Mouse (Mus musculus): ENCODE data around the gene Mdga1. TPM values are rescaled to one million over a fixed set of nuclear protein-coding genes. Genes with fewer than 3 reads are reported as not detected.
A peak's percentile ranks its signal among the peaks of the same experiment; 100 is the strongest.

Gene Mdga1
- polyA plus RNA-seq, 1 experiment from 2014 or later = 1.9 TPM

- no peak overlapping the region for H3K4me2 ChIP-seq (ENCODE audit: low read depth, low read length)
- H3K36me3 ChIP-seq (ENCODE audit: control insufficient read depth, insufficient read depth) = no peaks in the 10 kb centered on the region
- ATAC-seq (ENCODE audit: low read depth) = no peak
- H3K27ac ChIP-seq (ENCODE audit: low read length) = no peak overlapping the region
- H3K27me3 ChIP-seq (ENCODE audit: control insufficient read depth, insufficient read depth, low read depth, low read length) = no peaks in the 10 kb centered on the region
- no peaks in the 10 kb centered on the region for H3K9me3 ChIP-seq (replicated peaks; ENCODE audit: control insufficient read depth, low read length)
- WGBS (ENCODE audit: insufficient replicate concordance) = 47% methylated on average over 6 of the region's 6 CpGs
- H3K4me3 ChIP-seq (ENCODE audit: low read depth, low read length) = no peak overlapping the region
- H3K4me1 ChIP-seq (ENCODE audit: control insufficient read depth, low read depth, low read length) = no peaks in the 10 kb centered on the region
- H3K9ac ChIP-seq (ENCODE audit: low read depth, low read length) = no peak overlapping the region
Measured at GRCm38 (mm10) chr17:29920089-29920488, 49.8 kb downstream of the Mdga1 start.

GRCm38 (mm10) chr17:29919552-29919920, 50.4 kb downstream of the Mdga1 start:
- ATAC-seq (ENCODE audit: low read depth) = no peak
- H3K9me3 ChIP-seq (replicated peaks; ENCODE audit: control insufficient read depth, low read length) = no peaks in the 10 kb centered on the region
- H3K27ac ChIP-seq (ENCODE audit: low read length) = no peak overlapping the region
- no peaks in the 10 kb centered on the region for H3K4me1 ChIP-seq (ENCODE audit: control insufficient read depth, low read depth, low read length)
- no peaks in the 10 kb centered on the region for H3K27me3 ChIP-seq (ENCODE audit: control insufficient read depth, insufficient read depth, low read depth, low read length)
- WGBS (ENCODE audit: insufficient replicate concordance) = 65% methylated on average over 3 of the region's 3 CpGs
- H3K9ac ChIP-seq (ENCODE audit: low read depth, low read length) = no peak overlapping the region
- no peak overlapping the region for H3K4me2 ChIP-seq (ENCODE audit: low read depth, low read length)
- H3K4me3 ChIP-seq (ENCODE audit: low read depth, low read length) = no peak overlapping the region
- no peaks in the 10 kb centered on the region for H3K36me3 ChIP-seq (ENCODE audit: control insufficient read depth, insufficient read depth)

GRCm38 (mm10) chr17:29918791-29919551, 50.9 kb downstream of the Mdga1 start:
- ATAC-seq (ENCODE audit: low read depth) = no peak
- H3K27ac ChIP-seq (ENCODE audit: low read length) = no peak overlapping the region
- no peaks in the 10 kb centered on the region for H3K36me3 ChIP-seq (ENCODE audit: control insufficient read depth, insufficient read depth)
- no peak overlapping the region for H3K4me2 ChIP-seq (ENCODE audit: low read depth, low read length)
- H3K27me3 ChIP-seq (ENCODE audit: control insufficient read depth, insufficient read depth, low read depth, low read length) = no peaks in the 10 kb centered on the region
- no peaks in the 10 kb centered on the region for H3K4me1 ChIP-seq (ENCODE audit: control insufficient read depth, low read depth, low read length)
- H3K9me3 ChIP-seq (replicated peaks; ENCODE audit: control insufficient read depth, low read length) = no peaks in the 10 kb centered on the region
- WGBS (ENCODE audit: insufficient replicate concordance) = 71% methylated on average over 13 of the region's 13 CpGs
- no peak overlapping the region for H3K9ac ChIP-seq (ENCODE audit: low read depth, low read length)
- H3K4me3 ChIP-seq (ENCODE audit: low read depth, low read length) = no peak overlapping the region

GRCm38 (mm10) chr17:29916968-29917367, 52.9 kb downstream of the Mdga1 start:
- H3K9ac ChIP-seq (ENCODE audit: low read depth, low read length) = no peak overlapping the region
- no peaks in the 10 kb centered on the region for H3K36me3 ChIP-seq (ENCODE audit: control insufficient read depth, insufficient read depth)
- 5% methylated on average over 3 of the region's 3 CpGs for WGBS (ENCODE audit: insufficient replicate concordance)
- ATAC-seq (ENCODE audit: low read depth) = no peak
- H3K4me2 ChIP-seq (ENCODE audit: low read depth, low read length) = no peak overlapping the region
- H3K4me1 ChIP-seq (ENCODE audit: control insufficient read depth, low read depth, low read length) = no peaks in the 10 kb centered on the region
- no peaks in the 10 kb centered on the region for H3K27me3 ChIP-seq (ENCODE audit: control insufficient read depth, insufficient read depth, low read depth, low read length)
- no peak overlapping the region for H3K4me3 ChIP-seq (ENCODE audit: low read depth, low read length)
- no peaks in the 10 kb centered on the region for H3K9me3 ChIP-seq (replicated peaks; ENCODE audit: control insufficient read depth, low read length)
- H3K27ac ChIP-seq (ENCODE audit: low read length) = no peak overlapping the region

GRCm38 (mm10) chr17:29915820-29916219, 54.1 kb downstream of the Mdga1 start:
- no peaks in the 10 kb centered on the region for H3K27me3 ChIP-seq (ENCODE audit: control insufficient read depth, insufficient read depth, low read depth, low read length)
- no peak overlapping the region for H3K27ac ChIP-seq (ENCODE audit: low read length)
- H3K9me3 ChIP-seq (replicated peaks; ENCODE audit: control insufficient read depth, low read length) = no peaks in the 10 kb centered on the region
- no peak overlapping the region for H3K4me2 ChIP-seq (ENCODE audit: low read depth, low read length)
- no peaks in the 10 kb centered on the region for H3K4me1 ChIP-seq (ENCODE audit: control insufficient read depth, low read depth, low read length)
- no peaks in the 10 kb centered on the region for H3K36me3 ChIP-seq (ENCODE audit: control insufficient read depth, insufficient read depth)
- WGBS (ENCODE audit: insufficient replicate concordance) = 68% methylated on average over 10 of the region's 10 CpGs
- no peak for ATAC-seq (ENCODE audit: low read depth)
- H3K9ac ChIP-seq (ENCODE audit: low read depth, low read length) = no peak overlapping the region
- no peak overlapping the region for H3K4me3 ChIP-seq (ENCODE audit: low read depth, low read length)

- no peak for ATAC-seq (ENCODE audit: low read depth)
- WGBS (ENCODE audit: insufficient replicate concordance) = 76% methylated on average over 16 of the region's 16 CpGs
Measured at GRCm38 (mm10) chr17:29913301-29913965, 56.5 kb downstream of the Mdga1 start.

GRCm38 (mm10) chr17:29912733-29913132, 57.2 kb downstream of the Mdga1 start:
- no peak overlapping the region for H3K9ac ChIP-seq (ENCODE audit: low read depth, low read length)
- H3K27me3 ChIP-seq (ENCODE audit: control insufficient read depth, insufficient read depth, low read depth, low read length) = no peaks in the 10 kb centered on the region
- H3K36me3 ChIP-seq (ENCODE audit: control insufficient read depth, insufficient read depth) = no peaks in the 10 kb centered on the region
- 37% methylated on average over 5 of the region's 5 CpGs for WGBS (ENCODE audit: insufficient replicate concordance)
- no peak overlapping the region for H3K27ac ChIP-seq (ENCODE audit: low read length)
- ATAC-seq (ENCODE audit: low read depth) = peak; percentile 55
- no peaks in the 10 kb centered on the region for H3K4me1 ChIP-seq (ENCODE audit: control insufficient read depth, low read depth, low read length)
- H3K4me2 ChIP-seq (ENCODE audit: low read depth, low read length) = no peak overlapping the region
- H3K9me3 ChIP-seq (replicated peaks; ENCODE audit: control insufficient read depth, low read length) = no peaks in the 10 kb centered on the region
- H3K4me3 ChIP-seq (ENCODE audit: low read depth, low read length) = no peak overlapping the region

More at GRCm38 (mm10) chr17:29913301-29913965, 56.5 kb downstream of the Mdga1 start:
- Histone ChIP-seq H3K36me3 (ENCODE audit: control insufficient read depth, insufficient read depth) (no peaks in the 10 kb centered on the region), H3K4me1 (ENCODE audit: control insufficient read depth, low read depth, low read length) (no peaks in the 10 kb centered on the region), H3K9me3 (replicated peaks; ENCODE audit: control insufficient read depth, low read length) (no peaks in the 10 kb centered on the region), H3K4me2 (ENCODE audit: low read depth, low read length) (no peak overlapping the region), H3K27me3 (ENCODE audit: control insufficient read depth, insufficient read depth, low read depth, low read length) (no peaks in the 10 kb centered on the region), H3K9ac (ENCODE audit: low read depth, low read length) (no peak overlapping the region), H3K27ac (ENCODE audit: low read length) (no peak overlapping the region), H3K4me3 (ENCODE audit: low read depth, low read length) (no peak overlapping the region)

- no peak for ATAC-seq (ENCODE audit: low read depth)
- Histone ChIP-seq H3K4me2 (ENCODE audit: low read depth, low read length) (no peak overlapping the region), H3K4me3 (ENCODE audit: low read depth, low read length) (no peak overlapping the region), H3K9ac (ENCODE audit: low read depth, low read length) (no peak overlapping the region), H3K9me3 (replicated peaks; ENCODE audit: control insufficient read depth, low read length) (no peaks in the 10 kb centered on the region), H3K4me1 (ENCODE audit: control insufficient read depth, low read depth, low read length) (no peaks in the 10 kb centered on the region), H3K36me3 (ENCODE audit: control insufficient read depth, insufficient read depth) (no peaks in the 10 kb centered on the region), H3K27ac (ENCODE audit: low read length) (no peak overlapping the region), H3K27me3 (ENCODE audit: control insufficient read depth, insufficient read depth, low read depth, low read length) (no peaks in the 10 kb centered on the region)
- 75% methylated on average over 7 of the region's 7 CpGs for WGBS (ENCODE audit: insufficient replicate concordance)
Measured at GRCm38 (mm10) chr17:29909031-29909430, 60.9 kb downstream of the Mdga1 start.

GRCm38 (mm10) chr17:29904694-29905093, 65.2 kb downstream of the Mdga1 start:
- ATAC-seq (ENCODE audit: low read depth) = no peak
- Histone ChIP-seq H3K36me3 (ENCODE audit: control insufficient read depth, insufficient read depth) (no peaks in the 10 kb centered on the region), H3K4me1 (ENCODE audit: control insufficient read depth, low read depth, low read length) (no peaks in the 10 kb centered on the region), H3K27me3 (ENCODE audit: control insufficient read depth, insufficient read depth, low read depth, low read length) (no peaks in the 10 kb centered on the region), H3K4me2 (ENCODE audit: low read depth, low read length) (no peak overlapping the region), H3K9ac (ENCODE audit: low read depth, low read length) (no peak overlapping the region), H3K27ac (ENCODE audit: low read length) (no peak overlapping the region), H3K4me3 (ENCODE audit: low read depth, low read length) (no peak overlapping the region), H3K9me3 (replicated peaks; ENCODE audit: control insufficient read depth, low read length) (no peaks in the 10 kb centered on the region)
- WGBS (ENCODE audit: insufficient replicate concordance) = 49% methylated on average over 5 of the region's 5 CpGs
